Mouse (Mus musculus): ENCODE data around the gene Tmem198. TPM values are rescaled to one million over a fixed set of nuclear protein-coding genes. Genes with fewer than 3 reads are reported as not detected.
A peak's percentile ranks its signal among the peaks of the same experiment; 100 is the strongest.

The Tmem198 gene
- total RNA-seq, 1 experiment = 1.6 TPM

- Histone ChIP-seq H3K9ac (ENCODE audit: insufficient read depth, low read depth, low read length, poor library complexity, severe bottlenecking) (peak overlapping the region; percentile 45; the same call in 1 of the 2 replicates), H3K36me3 (ENCODE audit: control insufficient read depth, insufficient read depth, low read length, poor library complexity, severe bottlenecking) (peaks cover 7% of the 10 kb centered on the region; the same call in 1 of the 2 replicates)
Measured at GRCm38 (mm10) chr1:75494878-75495548, 15.7 kb downstream of the Tmem198 start.

GRCm38 (mm10) chr1:75498897-75499296 lies 19.6 kb downstream of the Tmem198 start:
- no peak for DNase-seq (ENCODE audit: low read depth, low spot score)
- TF ChIP-seq CHD2 (IDR thresholded peaks at IDR 0.05; ENCODE audit: low read depth, low read length) (no peak), ZNF384 (IDR thresholded peaks at IDR 0.05; ENCODE audit: low read depth, low read length) (no peak), HCFC1 (IDR thresholded peaks at IDR 0.05; ENCODE audit: borderline replicate concordance, insufficient read depth, low read length) (no peak), MAFK (IDR thresholded peaks at IDR 0.05; ENCODE audit: insufficient read depth, low read depth, low read length) (no peak), ZC3H11A (IDR thresholded peaks at IDR 0.05; ENCODE audit: borderline replicate concordance, low read depth, low read length) (no peak)
- in situ Hi-C loops (cut with MboI; ENCODE audit: low sequenced_read_pairs in 2 of 2, unreplicated experiment in 2 of 2) = no loop called here
- Histone ChIP-seq H3K9me3 (ENCODE audit: control insufficient read depth, insufficient read depth, low read depth, low read length) (no peaks in the 10 kb centered on the region), H3K9ac (ENCODE audit: insufficient read depth, low read depth, low read length, poor library complexity, severe bottlenecking) (no peak overlapping the region), H3K36me3 (ENCODE audit: control insufficient read depth, insufficient read depth, low read length, poor library complexity, severe bottlenecking) (peaks cover 11% of the 10 kb centered on the region; the same call in 1 of the 2 replicates), H3K4me3 (ENCODE audit: insufficient read depth in 1 of 2, low read depth in 1 of 2, low read length in 2 of 2, poor library complexity in 1 of 2, severe bottlenecking in 1 of 2) (no peak overlapping the region), H3K4me1 (ENCODE audit: control insufficient read depth in 2 of 2, insufficient read depth in 2 of 2, low read length in 2 of 2, poor library complexity in 1 of 2) (peaks cover 0 to 12% of the 10 kb centered on the region in 2 experiments; a peak in 1 of 4 replicates), H3K27ac (ENCODE audit: insufficient read depth, low read depth, low read length, poor library complexity, severe bottlenecking) (no peak overlapping the region)

More at GRCm38 (mm10) chr1:75494878-75495548, 15.7 kb downstream of the Tmem198 start:
- DNase-seq (ENCODE audit: low read depth, low spot score) = no peak
- no peaks in the 10 kb centered on the region for H3K9me3 ChIP-seq (ENCODE audit: control insufficient read depth, insufficient read depth, low read depth, low read length)
- peaks cover 3 to 21% of the 10 kb centered on the region in 2 experiments; a peak in 1 of 4 replicates for H3K4me1 ChIP-seq (ENCODE audit: control insufficient read depth in 2 of 2, insufficient read depth in 2 of 2, low read length in 2 of 2, poor library complexity in 1 of 2)
- in situ Hi-C loops (cut with MboI; ENCODE audit: low sequenced_read_pairs in 2 of 2, unreplicated experiment in 2 of 2) = no loop called here
- H3K4me3 ChIP-seq (ENCODE audit: insufficient read depth in 1 of 2, low read depth in 1 of 2, low read length in 2 of 2, poor library complexity in 1 of 2, severe bottlenecking in 1 of 2) = 0 out of 4 replicates have a peak overlapping the region, but pooled peaks of 1 of the 2 experiments have one; percentile 16
- TF ChIP-seq HCFC1 (IDR thresholded peaks at IDR 0.05; ENCODE audit: borderline replicate concordance, insufficient read depth, low read length) (no peak), CHD2 (IDR thresholded peaks at IDR 0.05; ENCODE audit: low read depth, low read length) (no peak), ZNF384 (IDR thresholded peaks at IDR 0.05; ENCODE audit: low read depth, low read length) (no peak), ZC3H11A (IDR thresholded peaks at IDR 0.05; ENCODE audit: borderline replicate concordance, low read depth, low read length) (no peak), MAFK (IDR thresholded peaks at IDR 0.05; ENCODE audit: insufficient read depth, low read depth, low read length) (no peak)
- H3K27ac ChIP-seq (ENCODE audit: insufficient read depth, low read depth, low read length, poor library complexity, severe bottlenecking) = peak overlapping the region; percentile 41; the same call in 1 of the 2 replicates

- TF ChIP-seq ZNF384 (IDR thresholded peaks at IDR 0.05; ENCODE audit: low read depth, low read length) (no peak), HCFC1 (IDR thresholded peaks at IDR 0.05; ENCODE audit: borderline replicate concordance, insufficient read depth, low read length) (no peak), ZC3H11A (IDR thresholded peaks at IDR 0.05; ENCODE audit: borderline replicate concordance, low read depth, low read length) (no peak), MAFK (IDR thresholded peaks at IDR 0.05; ENCODE audit: insufficient read depth, low read depth, low read length) (no peak), CHD2 (IDR thresholded peaks at IDR 0.05; ENCODE audit: low read depth, low read length) (no peak)
- DNase-seq (ENCODE audit: low read depth, low spot score) = no peak
- Histone ChIP-seq H3K4me3 (ENCODE audit: insufficient read depth in 1 of 2, low read depth in 1 of 2, low read length in 2 of 2, poor library complexity in 1 of 2, severe bottlenecking in 1 of 2) (no peak overlapping the region), H3K36me3 (ENCODE audit: control insufficient read depth, insufficient read depth, low read length, poor library complexity, severe bottlenecking) (peaks cover 11% of the 10 kb centered on the region; the same call in 1 of the 2 replicates), H3K9ac (ENCODE audit: insufficient read depth, low read depth, low read length, poor library complexity, severe bottlenecking) (no peak overlapping the region), H3K27ac (ENCODE audit: insufficient read depth, low read depth, low read length, poor library complexity, severe bottlenecking) (no peak overlapping the region), H3K9me3 (ENCODE audit: control insufficient read depth, insufficient read depth, low read depth, low read length) (no peaks in the 10 kb centered on the region), H3K4me1 (ENCODE audit: control insufficient read depth in 2 of 2, insufficient read depth in 2 of 2, low read length in 2 of 2, poor library complexity in 1 of 2) (peaks cover 0 to 15% of the 10 kb centered on the region in 2 experiments; a peak in 2 of 4 replicates)
- in situ Hi-C loops (cut with MboI; ENCODE audit: low sequenced_read_pairs in 2 of 2, unreplicated experiment in 2 of 2) = no loop called here
Measured at GRCm38 (mm10) chr1:75499441-75499840, 20.1 kb downstream of the Tmem198 start.

- H3K4me3 ChIP-seq (ENCODE audit: insufficient read depth in 1 of 2, low read depth in 1 of 2, low read length in 2 of 2, poor library complexity in 1 of 2, severe bottlenecking in 1 of 2) = no peak overlapping the region
- DNase-seq (ENCODE audit: low read depth, low spot score) = no peak
- no peak overlapping the region for H3K27ac ChIP-seq (ENCODE audit: insufficient read depth, low read depth, low read length, poor library complexity, severe bottlenecking)
- no peak for TF ChIP-seq ZNF384 (IDR thresholded peaks at IDR 0.05; ENCODE audit: low read depth, low read length)
- TF ChIP-seq CHD2 (IDR thresholded peaks at IDR 0.05; ENCODE audit: low read depth, low read length) = no peak
- TF ChIP-seq ZC3H11A (IDR thresholded peaks at IDR 0.05; ENCODE audit: borderline replicate concordance, low read depth, low read length) = no peak
- no peak for TF ChIP-seq HCFC1 (IDR thresholded peaks at IDR 0.05; ENCODE audit: borderline replicate concordance, insufficient read depth, low read length)
- TF ChIP-seq MAFK (IDR thresholded peaks at IDR 0.05; ENCODE audit: insufficient read depth, low read depth, low read length) = no peak
- peaks cover 7% of the 10 kb centered on the region; the same call in 1 of the 2 replicates for H3K36me3 ChIP-seq (ENCODE audit: control insufficient read depth, insufficient read depth, low read length, poor library complexity, severe bottlenecking)
- no peaks in the 10 kb centered on the region for H3K9me3 ChIP-seq (ENCODE audit: control insufficient read depth, insufficient read depth, low read depth, low read length)
- in situ Hi-C loops (cut with MboI; ENCODE audit: low sequenced_read_pairs in 2 of 2, unreplicated experiment in 2 of 2) = no loop called here
- no peak overlapping the region for H3K9ac ChIP-seq (ENCODE audit: insufficient read depth, low read depth, low read length, poor library complexity, severe bottlenecking)
- peaks cover 5 to 14% of the 10 kb centered on the region in 2 experiments; a peak in 3 of 4 replicates for H3K4me1 ChIP-seq (ENCODE audit: control insufficient read depth in 2 of 2, insufficient read depth in 2 of 2, low read length in 2 of 2, poor library complexity in 1 of 2)
Measured at GRCm38 (mm10) chr1:75501905-75502304, 22.6 kb downstream of the Tmem198 start.
